Mouse (Mus musculus) liver, embryonic 11.5 days (tissue): ENCODE results near the gene Ptch1. TPM values are rescaled to one million over a fixed set of nuclear protein-coding genes. Genes with fewer than 3 reads are reported as not detected.

Experiments
- ATAC-seq: fragments of 200-750 bp; cut with Nextera tagmentation; replicated peaks from 2 replicates; pipeline ENCODE4 v1.8.0; 2017; ENCODE audit warnings: moderate number of reproducible peaks, mild to moderate bottlenecking, moderate TSS enrichment, moderate library complexity; ENCODE audit not compliant: low FRiP score
- DNase-seq: peaks from one replicate; pipeline ENCODE4 v3.0.0-alpha.2; 2017; ENCODE audit warnings: low spot score
- H3K27ac ChIP-seq: fragments of 300-500 bp; sonication (generic); 2 replicates; pipeline ENCODE4 v1.5.1; 2014; ENCODE audit warnings: mild to moderate bottlenecking, low read depth, low read length, control low read depth
- H3K27me3 ChIP-seq: fragments of 300-500 bp; sonication (generic); replicated peaks from 2 replicates; pipeline ENCODE4 v1.6.1; 2014; ENCODE audit warnings: low read length, mixed read lengths; ENCODE audit not compliant: control insufficient read depth, insufficient read depth
- H3K36me3 ChIP-seq: fragments of 300-500 bp; sonication (generic); 2 replicates; pipeline ENCODE4 v1.6.1; 2014; ENCODE audit warnings: mild to moderate bottlenecking, low read length, moderate library complexity, mixed read lengths; ENCODE audit not compliant: control insufficient read depth, insufficient read depth
- H3K4me1 ChIP-seq: fragments of 300-500 bp; sonication (generic); replicated peaks from 2 replicates; pipeline ENCODE4 v1.6.1; 2014; ENCODE audit warnings: low read length, mixed read lengths; ENCODE audit not compliant: control insufficient read depth, insufficient read depth
- H3K4me2 ChIP-seq: fragments of 300-500 bp; sonication (generic); 2 replicates; pipeline ENCODE4 v1.6.1; 2014; ENCODE audit warnings: mild to moderate bottlenecking, control low read depth, moderate library complexity
- H3K4me3 ChIP-seq: fragments of 300-500 bp; sonication (generic); 2 replicates; pipeline ENCODE4 v1.5.1; 2014; ENCODE audit warnings: low read depth, low read length, control low read depth
- H3K9ac ChIP-seq: fragments of 300-500 bp; sonication (generic); 2 replicates; pipeline ENCODE4 v1.6.1; 2014; ENCODE audit warnings: low read depth, low read length, control low read depth
- H3K9me3 ChIP-seq: fragments of 300-500 bp; sonication (generic); 2 replicates; pipeline ENCODE4 v1.6.1; 2016; ENCODE audit warnings: low read length, inconsistent platforms, mixed read lengths; ENCODE audit not compliant: control insufficient read depth
- WGBS: fragments of 180-500 bp; shearing (Covaris S2); extraction: QIAGEN DNeasy Blood & Tissue Kit; methylation state at CpG from one replicate; pipeline ENCODE4 v1.1.7; 2014; 5-methylcytosine and 5-hydroxymethylcytosine counted together
- polyA plus RNA-seq: library from polyadenylated mRNA; unstranded; fragments of >200 nt; fragmentation: Nextera tagmentation; extraction: Ambion mirVana; gene quantifications from 2 replicates; pipeline ENCODE4 v1.2.1, GENCODE M21; 2014

Ptch1 gene
- polyA plus RNA-seq, 1 experiment from 2014 or later = 15.0 TPM

DNA sequence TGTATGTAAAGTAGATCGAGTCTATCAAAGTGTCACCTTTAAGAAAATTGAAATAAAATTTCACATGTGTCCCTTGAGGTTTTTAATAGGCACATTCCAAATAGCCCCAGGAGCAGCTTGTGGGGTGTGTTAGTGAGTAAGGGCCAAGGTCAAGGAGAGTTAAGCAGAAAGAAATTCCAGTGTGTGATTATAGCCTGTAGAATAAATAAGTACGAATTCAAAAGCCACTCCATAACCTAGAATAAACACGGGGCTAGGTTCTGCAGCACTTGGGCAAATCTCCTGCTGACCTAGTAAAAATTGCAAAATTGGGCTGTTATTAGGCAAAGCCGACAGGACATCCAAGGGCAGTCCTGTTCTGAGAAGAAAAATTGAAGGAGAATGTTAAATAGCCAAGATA, 38.4 kb downstream of the Ptch1 start:
- H3K4me2 ChIP-seq = no peak overlapping the region
- H3K27ac ChIP-seq = no peak overlapping the region
- no peaks in the 10 kb centered on the region; the same call in 1 of the 2 replicates for H3K4me1 ChIP-seq
- H3K9ac ChIP-seq = no peak overlapping the region
- no peaks in the 10 kb centered on the region for H3K27me3 ChIP-seq
- ATAC-seq (no peak), DNase-seq (no peak)
- H3K4me3 ChIP-seq = no peak overlapping the region
- 88% methylated on average over 4 of the region's 4 CpGs for WGBS
- H3K9me3 ChIP-seq = no peaks in the 10 kb centered on the region
- H3K36me3 ChIP-seq = peaks cover 65% of the 10 kb centered on the region

DNA sequence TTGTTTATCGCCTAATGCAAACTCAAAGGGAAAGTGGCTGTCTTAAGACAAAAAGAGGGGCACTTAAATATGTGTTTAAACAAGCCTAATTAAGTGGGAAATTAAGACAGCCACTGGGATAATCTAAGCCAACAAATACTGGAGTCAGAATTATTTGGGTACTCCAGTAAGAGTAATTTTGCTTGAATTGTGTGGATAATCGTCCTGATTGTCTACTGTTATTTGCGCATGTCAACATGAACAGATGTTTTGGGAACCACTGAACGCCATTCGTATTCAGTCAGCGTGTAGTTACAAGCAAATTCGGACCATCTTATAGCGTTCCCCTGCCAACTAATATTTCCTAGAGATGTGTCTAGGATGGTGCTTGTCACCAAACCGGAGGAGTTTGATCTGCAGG, 42.5 kb downstream of the Ptch1 start:
- Histone ChIP-seq H3K27ac (no peak overlapping the region), H3K9ac (no peak overlapping the region), H3K36me3 (peaks cover 48% of the 10 kb centered on the region), H3K27me3 (no peaks in the 10 kb centered on the region), H3K9me3 (no peaks in the 10 kb centered on the region), H3K4me2 (no peak overlapping the region), H3K4me3 (no peak overlapping the region), H3K4me1 (peaks cover 26% of the 10 kb centered on the region)
- WGBS = 90% methylated on average over 9 of the region's 9 CpGs
- ATAC-seq = no peak
- DNase-seq = no peak

DNA sequence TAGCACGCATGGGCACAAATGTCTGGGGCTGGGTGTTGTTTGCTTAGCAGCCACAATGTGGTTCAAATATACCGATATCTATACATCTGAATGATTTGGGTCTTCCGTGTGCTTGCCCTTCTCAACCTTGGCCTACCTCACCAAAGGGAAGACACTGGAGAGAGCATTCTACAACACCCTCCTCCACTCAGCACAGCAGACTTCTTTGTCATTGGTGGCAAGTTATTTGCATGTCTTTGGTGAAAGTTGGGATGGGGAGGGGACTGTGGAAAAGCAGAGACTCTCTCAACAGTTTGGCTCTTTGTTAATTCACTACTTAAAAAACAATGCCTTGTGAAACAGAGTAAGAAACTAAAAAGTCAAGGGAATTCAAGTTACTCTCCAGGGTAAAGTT, 43.0 kb downstream of the Ptch1 start:
- Histone ChIP-seq H3K4me3 (no peak overlapping the region), H3K36me3 (peaks cover 47% of the 10 kb centered on the region), H3K9me3 (no peaks in the 10 kb centered on the region), H3K4me1 (peaks cover 26% of the 10 kb centered on the region), H3K27me3 (no peaks in the 10 kb centered on the region), H3K4me2 (no peak overlapping the region), H3K9ac (no peak overlapping the region), H3K27ac (no peak overlapping the region)
- 70% methylated on average over 3 of the region's 3 CpGs for WGBS
- no peak for ATAC-seq
- no peak for DNase-seq

DNA sequence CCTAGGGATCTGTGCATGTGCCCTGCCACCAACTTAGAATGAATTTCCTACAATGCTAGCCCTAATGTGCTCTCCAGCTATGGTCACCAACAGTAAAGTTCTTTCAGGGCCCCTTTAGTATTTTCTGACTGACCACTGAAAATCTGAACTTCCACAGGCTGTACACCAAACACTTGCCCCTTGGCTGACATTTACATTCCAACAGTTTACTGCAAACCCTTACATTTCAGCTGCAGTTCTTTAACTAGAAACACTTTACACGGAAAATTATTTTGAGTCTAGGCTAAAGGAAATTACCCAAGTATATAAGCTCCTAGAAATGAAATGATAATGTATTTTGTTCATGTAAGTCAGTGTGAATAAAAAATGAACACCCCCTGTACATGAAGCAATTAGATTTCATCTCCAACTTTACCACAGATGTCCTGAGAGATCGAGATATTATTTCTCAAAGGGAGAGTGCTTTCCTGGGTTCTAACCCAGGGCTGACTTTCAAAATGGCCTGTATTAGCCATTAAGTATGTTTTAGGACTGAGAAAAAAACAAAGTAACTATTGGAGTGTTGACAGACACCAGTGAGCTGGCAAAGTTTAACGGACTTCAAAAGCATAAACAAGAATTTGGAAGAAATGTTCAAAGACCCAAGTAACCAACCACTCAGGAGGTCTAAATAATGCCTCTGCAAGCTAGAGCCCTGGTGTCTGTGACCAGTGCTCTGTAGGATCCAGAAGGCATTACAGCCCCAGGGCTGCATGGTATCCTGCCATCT, 43.6 kb downstream of the Ptch1 start:
- Histone ChIP-seq H3K4me2 (no peak overlapping the region), H3K27ac (no peak overlapping the region), H3K27me3 (no peaks in the 10 kb centered on the region), H3K36me3 (peaks cover 43% of the 10 kb centered on the region), H3K9me3 (no peaks in the 10 kb centered on the region), H3K9ac (no peak overlapping the region), H3K4me1 (peaks cover 26% of the 10 kb centered on the region), H3K4me3 (no peak overlapping the region)
- DNase-seq (no peak), ATAC-seq (no peak)
- WGBS = 70% methylated on average over 3 of the region's 3 CpGs

DNA sequence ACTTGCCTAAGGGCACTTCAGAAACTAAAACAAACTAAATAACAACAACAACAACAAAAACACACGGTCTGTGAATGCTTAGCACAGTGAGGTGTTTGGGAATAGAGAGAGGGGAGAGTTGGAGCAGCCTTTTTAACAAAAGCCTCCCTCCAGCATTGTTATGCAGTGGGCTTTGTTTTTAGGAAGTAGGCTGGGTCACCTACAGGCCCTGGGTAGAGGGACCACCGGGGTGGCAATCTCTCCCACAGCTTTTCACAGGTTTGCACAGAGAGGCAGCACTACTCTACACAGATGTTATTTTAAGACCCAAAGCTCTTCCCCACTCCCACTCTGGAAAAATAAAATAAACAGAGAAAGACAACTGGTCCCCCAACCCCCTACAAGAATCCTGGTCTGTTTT, 44.5 kb downstream of the Ptch1 start:
- Histone ChIP-seq H3K4me1 (peaks cover 26% of the 10 kb centered on the region), H3K9ac (no peak overlapping the region), H3K36me3 (peaks cover 44% of the 10 kb centered on the region), H3K27ac (peak overlapping the region; percentile 25; the same call in 1 of the 2 replicates), H3K9me3 (no peaks in the 10 kb centered on the region), H3K27me3 (no peaks in the 10 kb centered on the region), H3K4me3 (no peak overlapping the region), H3K4me2 (peak overlapping the region; percentile 13; the same call in 1 of the 2 replicates)
- ATAC-seq = no peak
- 27% methylated on average over 2 of the region's 2 CpGs for WGBS
- no peak for DNase-seq

DNA sequence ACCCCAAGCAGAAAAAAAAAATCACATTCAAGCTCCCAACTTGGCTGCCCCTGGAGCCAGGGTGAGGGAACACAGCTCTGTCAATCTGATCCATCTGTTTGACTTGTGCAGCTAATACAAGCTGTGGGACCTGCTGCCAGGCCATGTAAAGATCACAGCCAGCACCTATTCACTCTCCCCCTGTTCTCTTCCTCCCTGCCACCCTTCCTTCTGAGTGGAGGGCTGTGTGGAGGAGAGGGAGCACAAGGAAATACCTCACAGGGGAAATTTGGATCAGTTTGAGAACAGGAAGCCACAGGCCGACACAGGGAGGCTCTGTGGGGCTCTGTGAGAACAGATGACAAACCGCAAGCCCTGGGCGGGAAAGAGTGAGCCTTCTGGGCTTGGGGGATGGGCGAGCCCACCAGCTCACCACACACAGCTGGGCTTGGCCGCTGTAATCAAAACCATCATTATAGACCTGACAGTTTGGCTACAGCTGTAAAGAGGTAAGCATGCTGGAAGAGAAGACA, 45.2 kb downstream of the Ptch1 start:
- Histone ChIP-seq H3K36me3 (peaks cover 42% of the 10 kb centered on the region), H3K4me2 (peak overlapping the region; percentile 13; the same call in 1 of the 2 replicates), H3K27me3 (no peaks in the 10 kb centered on the region), H3K27ac (peak overlapping the region; percentile 25; the same call in 1 of the 2 replicates), H3K4me3 (no peak overlapping the region), H3K9ac (no peak overlapping the region), H3K9me3 (no peaks in the 10 kb centered on the region), H3K4me1 (peaks cover 26% of the 10 kb centered on the region)
- WGBS = 14% methylated on average over 5 of the region's 5 CpGs
- peak; percentile 78 for ATAC-seq
- peak; percentile 54 for DNase-seq

DNA sequence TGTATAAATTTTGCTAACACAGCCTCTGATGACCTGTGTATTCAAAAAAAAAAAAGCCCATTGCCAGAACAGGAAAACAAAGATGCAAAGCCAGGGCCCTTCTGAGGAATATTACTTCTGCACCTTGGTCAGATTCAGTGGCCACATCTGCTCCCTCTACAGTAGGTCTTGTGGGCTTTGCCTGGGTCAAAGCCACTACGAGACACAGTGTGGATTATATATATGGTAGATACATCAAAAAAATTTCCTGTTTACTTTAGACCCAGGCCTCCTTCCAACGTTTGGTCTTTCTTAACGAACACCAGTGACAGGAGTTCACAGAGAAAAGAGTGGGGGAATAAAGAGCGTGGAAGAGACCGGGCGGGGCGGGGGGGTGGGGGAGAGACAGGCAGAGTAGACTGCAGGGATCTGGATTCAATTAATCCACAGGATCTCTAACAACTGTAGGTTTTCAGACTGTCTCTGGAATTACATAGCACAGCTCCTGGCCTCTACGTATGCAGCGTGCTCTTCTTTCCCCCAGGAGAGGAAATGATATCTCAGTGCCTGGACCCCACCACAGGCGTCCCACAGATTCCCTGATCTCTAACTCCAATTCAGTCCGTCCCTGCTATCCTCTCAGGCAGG, 47.7 kb downstream of the Ptch1 start:
- H3K4me1 ChIP-seq = peaks cover 26% of the 10 kb centered on the region
- no peak overlapping the region for H3K27ac ChIP-seq
- peaks cover 33% of the 10 kb centered on the region for H3K36me3 ChIP-seq
- DNase-seq = no peak
- WGBS = 64% methylated on average over 11 of the region's 11 CpGs
- H3K9me3 ChIP-seq = no peaks in the 10 kb centered on the region
- no peak for ATAC-seq
- no peak overlapping the region for H3K9ac ChIP-seq
- H3K4me3 ChIP-seq = no peak overlapping the region
- H3K27me3 ChIP-seq = no peaks in the 10 kb centered on the region
- H3K4me2 ChIP-seq = no peak overlapping the region

DNA sequence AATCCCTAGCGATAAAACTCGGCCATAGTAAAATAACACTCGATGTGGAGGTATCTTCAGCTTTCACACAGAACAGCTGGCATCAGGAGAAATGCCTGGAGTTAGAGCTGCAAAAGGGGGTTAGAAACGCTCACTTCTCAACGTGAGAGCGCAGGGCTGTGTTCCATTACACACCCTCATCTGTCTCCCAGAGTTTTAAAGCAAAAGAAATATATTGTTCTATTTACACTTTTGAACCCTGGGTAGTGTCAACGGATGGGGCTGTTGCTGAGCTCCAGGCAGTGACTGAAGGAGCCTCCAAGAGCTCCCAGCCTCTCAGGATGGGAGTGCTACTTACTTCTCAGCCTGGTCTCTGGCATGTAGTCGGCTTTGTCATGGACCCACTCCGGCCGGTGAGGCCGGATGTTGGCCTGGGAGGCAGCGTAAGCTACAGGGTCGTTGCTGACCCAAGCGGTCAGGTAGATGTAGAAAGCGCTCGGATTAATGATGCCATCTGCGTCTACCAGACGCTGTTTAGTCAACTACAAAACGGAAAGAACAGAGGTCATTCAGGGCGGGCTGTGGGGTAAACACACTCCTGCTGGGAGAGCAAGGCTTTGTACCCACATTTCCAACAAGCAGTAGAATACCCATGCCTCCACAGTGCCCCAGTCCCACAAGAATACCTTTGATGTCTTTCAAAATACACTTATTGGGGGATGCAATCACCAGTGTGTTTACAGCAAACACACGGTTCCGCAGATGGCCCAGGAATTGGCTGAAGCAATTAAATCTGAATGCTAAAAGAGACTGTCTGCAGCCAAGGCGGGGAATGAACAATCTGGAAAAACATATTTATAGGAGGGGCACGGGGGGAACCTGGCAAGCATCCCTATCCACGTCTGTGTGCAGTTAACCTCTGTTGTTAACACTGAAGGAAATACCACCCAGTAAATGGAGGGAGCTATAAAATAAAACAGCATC, 48.5 kb downstream of the Ptch1 start:
- no peak overlapping the region for H3K4me3 ChIP-seq
- DNase-seq = no peak
- H3K9me3 ChIP-seq = no peaks in the 10 kb centered on the region
- WGBS = 74% methylated on average over 25 of the region's 25 CpGs
- H3K27me3 ChIP-seq = no peaks in the 10 kb centered on the region
- peaks cover 26% of the 10 kb centered on the region for H3K4me1 ChIP-seq
- H3K36me3 ChIP-seq = peaks cover 37% of the 10 kb centered on the region
- H3K27ac ChIP-seq = 0 out of 2 replicates have a peak overlapping the region, but pooled peaks have one; percentile 11
- ATAC-seq = no peak
- H3K9ac ChIP-seq = no peak overlapping the region
- no peak overlapping the region for H3K4me2 ChIP-seq
